Mouse (Mus musculus): ENCODE measurements at regions not wholly inside any gene's neighbourhood (a gene's known extent, or its start where the extent isn't known, plus 50 kb on each side); places are given as distances from the start of the nearest gene placed in this dataset.

DNA sequence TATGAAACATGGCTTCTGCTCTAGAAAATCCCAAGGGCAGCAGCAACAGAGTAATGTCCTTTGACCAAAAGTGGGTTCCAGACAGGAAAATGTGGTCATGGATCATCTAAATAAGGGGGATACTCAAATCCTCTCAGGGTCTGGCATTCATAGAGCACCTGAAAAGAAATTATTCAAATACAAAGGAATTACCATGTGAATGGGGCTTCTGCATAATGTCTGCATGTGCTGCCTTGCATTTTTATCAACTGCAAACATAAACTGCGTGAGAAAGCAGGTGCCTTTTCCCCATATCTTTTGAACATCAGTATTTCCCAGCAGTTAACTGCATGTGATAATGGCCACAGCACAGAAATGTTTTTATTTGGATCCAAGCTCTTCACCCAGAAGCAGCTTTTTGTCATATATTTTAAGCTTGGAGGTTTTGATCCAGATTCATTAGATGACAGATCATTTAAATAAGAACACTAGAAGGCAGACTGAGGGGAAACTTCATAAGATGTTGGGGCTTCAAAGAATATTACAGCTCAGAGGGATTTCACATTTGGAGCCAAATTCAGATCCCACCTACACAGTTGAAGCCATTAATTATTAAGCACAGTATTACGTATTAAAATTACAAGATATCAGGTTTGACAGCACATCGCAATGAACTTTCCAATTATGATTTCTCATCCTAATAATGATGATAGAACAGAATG lies 527.8 kb downstream of the Gm11232 start:
- DNase-seq (ENCODE audit: low spot score in 2 of 2) = peak in 1 of 2 experiments; percentile 15

- DNase-seq (ENCODE audit: low spot score in 2 of 2) = no peak
Observed at GRCm38 (mm10) chr4:71226653-71227052, 531.1 kb downstream of the Gm11232 start.

DNA sequence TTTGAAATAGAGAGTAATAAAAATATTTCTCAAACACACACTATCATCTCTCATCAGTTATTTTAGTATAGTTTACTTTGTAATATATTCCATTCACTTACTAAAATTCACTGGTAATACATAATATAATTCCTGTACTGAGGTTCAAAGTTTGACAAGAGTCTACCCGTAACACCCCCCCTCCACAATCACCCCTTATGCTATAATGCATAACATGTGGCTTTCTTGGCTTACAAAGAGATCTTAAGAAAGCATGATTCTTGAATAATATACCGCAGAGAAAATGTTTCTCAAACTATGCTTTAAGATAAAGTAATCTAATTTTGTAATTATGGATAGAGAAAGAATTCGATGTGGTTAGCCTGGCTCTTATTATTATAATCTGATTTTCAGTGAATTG lies 539.7 kb downstream of the Gm11232 start:
- no peak for DNase-seq (ENCODE audit: low spot score in 2 of 2)

DNA sequence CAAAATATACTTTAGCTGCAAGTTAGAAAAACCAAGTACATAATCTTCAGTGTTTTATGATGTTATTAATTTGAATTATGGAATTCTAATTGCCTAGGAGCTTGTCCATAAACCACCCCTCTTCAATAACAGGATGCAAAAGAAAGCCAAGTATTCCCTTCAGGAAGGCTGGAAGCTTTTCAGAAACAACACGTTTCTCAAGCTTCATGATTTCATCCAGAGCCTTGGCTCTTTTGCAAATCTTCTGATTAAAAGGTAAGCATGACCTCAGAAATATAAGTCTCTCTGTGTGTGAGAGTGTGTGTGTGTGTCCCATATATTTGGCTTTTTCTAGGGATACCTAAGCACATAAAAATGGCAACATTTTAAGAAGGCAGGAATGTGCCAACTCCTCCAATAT lies 570.0 kb downstream of the Gm11232 start:
- DNase-seq (ENCODE audit: low spot score in 2 of 2) = no peak

- no peak for DNase-seq (ENCODE audit: low spot score in 2 of 2)
Observed at GRCm38 (mm10) chr4:71177661-71178060, 580.1 kb downstream of the Gm11232 start.

DNA sequence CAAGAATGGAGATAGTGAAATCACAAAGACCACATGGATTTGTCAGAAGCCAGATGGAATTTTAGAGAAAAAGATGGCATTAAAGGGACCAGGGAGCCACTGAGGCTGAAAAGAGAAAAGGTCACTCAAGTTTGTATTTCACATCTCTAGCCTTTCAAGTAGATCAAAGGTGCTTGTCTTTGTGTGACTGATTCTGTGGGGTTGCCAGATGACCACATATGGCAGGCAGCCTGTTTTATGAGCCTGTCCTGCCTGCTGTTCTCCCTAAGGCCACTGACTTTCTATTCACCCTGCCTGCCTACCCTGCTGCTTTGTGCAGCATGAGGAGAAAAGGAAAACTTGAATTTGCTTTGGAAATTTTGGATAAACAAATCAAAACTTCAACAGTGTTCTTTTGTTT lies 592.0 kb downstream of the Gm11232 start:
- DNase-seq (ENCODE audit: low spot score in 2 of 2) = no peak

DNA sequence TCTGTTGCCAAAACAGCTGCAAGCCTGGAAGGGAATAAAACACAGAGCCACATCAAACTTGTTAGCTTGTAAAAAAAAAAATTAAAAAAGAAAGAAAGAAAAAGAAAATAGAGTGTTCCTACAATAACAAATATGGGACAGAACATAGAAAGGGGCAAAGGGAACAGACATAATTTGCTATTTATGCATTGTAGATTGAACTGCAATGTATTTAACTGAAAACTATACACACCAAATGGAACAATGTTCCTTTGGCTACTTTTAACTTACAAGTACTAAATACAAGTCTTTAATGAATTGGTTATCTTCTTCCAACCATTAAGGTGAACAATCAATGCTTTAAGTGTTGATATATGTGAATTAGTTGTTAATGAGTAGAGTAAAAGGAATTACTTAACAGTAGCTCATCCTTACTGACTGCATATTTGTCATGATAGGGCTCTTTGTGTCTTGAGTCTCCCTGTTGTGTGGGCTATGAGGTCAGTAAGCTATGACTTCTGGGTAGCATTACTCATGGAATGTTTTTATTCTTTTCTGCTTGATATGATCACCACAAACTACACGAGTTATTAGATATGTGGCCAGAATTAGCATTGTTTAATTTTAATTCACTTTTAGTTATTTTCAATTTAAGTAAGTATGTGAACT lies 597.0 kb upstream of the Megf9 start:
- DNase-seq (ENCODE audit: low spot score in 2 of 2) = no peak

DNA sequence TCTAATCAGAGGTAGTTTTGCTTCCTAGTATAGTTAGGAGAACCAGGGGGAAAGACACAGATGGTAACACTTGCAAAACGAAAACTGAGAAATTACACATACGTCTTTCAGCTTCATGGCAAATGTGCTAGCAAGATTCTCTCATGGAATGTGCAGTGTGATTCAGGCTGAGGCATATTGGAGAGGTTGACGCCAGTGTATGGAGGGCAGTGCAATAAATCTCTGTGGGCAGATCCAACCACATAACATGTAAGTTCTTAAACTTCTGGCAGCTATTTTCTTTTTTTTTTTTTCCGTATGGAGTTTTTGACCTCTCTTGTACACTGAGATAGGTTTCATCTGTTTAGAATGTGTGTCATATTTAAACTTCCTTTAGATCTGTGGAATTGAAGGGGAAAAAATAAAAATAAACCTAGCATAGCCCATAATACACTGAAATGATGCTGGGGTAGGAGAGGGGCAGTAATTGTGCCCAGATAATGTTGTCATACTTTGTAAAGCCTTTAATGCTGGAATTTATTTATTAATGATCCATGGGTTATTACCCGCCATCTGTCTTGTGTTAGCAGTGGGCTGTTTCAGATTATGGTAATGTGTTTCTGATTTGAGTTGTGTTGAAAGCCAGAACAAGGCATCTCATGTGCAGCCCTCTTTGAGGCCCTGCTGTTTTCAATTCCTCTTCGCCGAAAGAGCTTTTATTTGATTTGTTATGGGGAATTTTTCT lies 596.3 kb upstream of the Megf9 start:
- peak in 1 of 2 experiments; percentile 28 for DNase-seq (ENCODE audit: low spot score in 2 of 2)

DNA sequence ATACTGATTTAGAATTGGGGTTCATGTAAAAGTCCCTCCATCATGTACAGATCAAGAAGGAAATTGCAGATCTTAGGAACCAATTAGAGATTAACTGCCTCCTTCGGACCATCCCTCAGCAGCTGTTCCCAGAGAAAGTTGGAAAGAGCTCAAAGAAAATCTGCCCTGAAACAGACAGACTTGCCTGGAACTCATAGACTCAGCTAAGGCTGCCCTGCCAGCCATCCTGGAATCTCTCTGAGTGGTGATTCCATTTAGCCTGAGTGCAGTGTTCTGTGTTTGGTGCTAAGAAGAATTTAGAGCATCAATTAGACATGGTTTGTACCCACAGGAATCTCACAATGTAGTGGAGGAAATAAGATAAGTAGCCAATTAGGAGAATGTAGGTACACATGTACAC lies 594.5 kb upstream of the Megf9 start:
- DNase-seq (ENCODE audit: low spot score in 2 of 2) = peak; percentile 18 to 21
